Mouse (Mus musculus) hindbrain, embryonic 14.5 days (tissue): ENCODE data around the gene Pmp22. TPM values are rescaled to one million over a fixed set of nuclear protein-coding genes. Genes with fewer than 3 reads are reported as not detected.

Experiments
- ATAC-seq: fragments of 200-750 bp; cut with Nextera tagmentation; 2 replicates; pipeline ENCODE4 v1.8.0; 2017; ENCODE audit warnings: moderate number of reproducible peaks, mild to moderate bottlenecking, moderate TSS enrichment, moderate library complexity; ENCODE audit not compliant: low FRiP score
- DNase-seq: peaks from one replicate; pipeline ENCODE4 v3.0.0-alpha.2; 2015; ENCODE audit warnings: low spot score
- H3K27ac ChIP-seq: fragments of 300-500 bp; sonication (generic); 2 replicates; pipeline ENCODE4 v1.5.1; 2014; ENCODE audit warnings: mild to moderate bottlenecking, moderate library complexity
- H3K27me3 ChIP-seq: fragments of 300-500 bp; sonication (generic); 2 replicates; pipeline ENCODE4 v1.6.1; 2014; ENCODE audit warnings: mild to moderate bottlenecking, low read length, mixed read lengths; ENCODE audit not compliant: control insufficient read depth, insufficient read depth
- H3K36me3 ChIP-seq: fragments of 300-500 bp; sonication (generic); replicated peaks from 2 replicates; pipeline ENCODE4 v1.6.1; 2014; ENCODE audit not compliant: control insufficient read depth, insufficient read depth
- H3K4me1 ChIP-seq: fragments of 300-500 bp; sonication (generic); replicated peaks from 2 replicates; pipeline ENCODE4 v1.6.1; 2014; ENCODE audit warnings: antibody characterized with exemption, low read length, mixed read lengths; ENCODE audit not compliant: control insufficient read depth, insufficient read depth
- H3K4me2 ChIP-seq: fragments of 300-500 bp; sonication (generic); replicated peaks from 2 replicates; pipeline ENCODE4 v1.6.1; 2014; ENCODE audit warnings: mild to moderate bottlenecking, moderate library complexity
- H3K4me3 ChIP-seq: fragments of 300-500 bp; sonication (generic); replicated peaks from 2 replicates; pipeline ENCODE4 v1.5.1; 2014; ENCODE audit warnings: mild to moderate bottlenecking, low read length
- H3K9ac ChIP-seq: fragments of 300-500 bp; sonication (generic); 2 replicates; pipeline ENCODE4 v1.6.1; 2014
- H3K9me3 ChIP-seq: fragments of 300-500 bp; sonication (generic); 2 replicates; pipeline ENCODE4 v1.6.1; 2016; ENCODE audit warnings: low read length; ENCODE audit not compliant: control insufficient read depth
- WGBS: fragments of 180-500 bp; shearing (Covaris S2); extraction: QIAGEN DNeasy Blood & Tissue Kit; methylation state at CpG from one replicate; pipeline ENCODE4 v1.1.7; 2014; 5-methylcytosine and 5-hydroxymethylcytosine counted together
- polyA plus RNA-seq: library from polyadenylated mRNA; unstranded; fragments of >200 nt; fragmentation: Nextera tagmentation; extraction: Ambion mirVana; gene quantifications from 2 replicates; pipeline ENCODE4 v1.2.1, GENCODE M21; 2014

Pmp22 gene
- polyA plus RNA-seq, 1 experiment from 2014 or later: 39.7 TPM

- WGBS: 81% methylated on average over 6 of the region's 6 CpGs
- no peak overlapping the region for H3K9ac ChIP-seq
Measured at GRCm38 (mm10) chr11:63163986-63164682, 35.4 kb downstream of the Pmp22 start.

GRCm38 (mm10) chr11:63164756-63165484 is 36.1 kb downstream of the Pmp22 start:
- H3K27me3 ChIP-seq: no peaks in the 10 kb centered on the region
- H3K9ac ChIP-seq: no peak overlapping the region
- no peak overlapping the region for H3K27ac ChIP-seq
- H3K9me3 ChIP-seq: no peaks in the 10 kb centered on the region
- no peaks in the 10 kb centered on the region for H3K36me3 ChIP-seq
- 45% methylated on average over 7 of the region's 7 CpGs for WGBS
- DNase-seq (peak; percentile 43), ATAC-seq (no peak)
- no peak overlapping the region for H3K4me3 ChIP-seq
- H3K4me1 ChIP-seq: no peaks in the 10 kb centered on the region
- no peak overlapping the region for H3K4me2 ChIP-seq

More at GRCm38 (mm10) chr11:63163986-63164682, 35.4 kb downstream of the Pmp22 start:
- Histone ChIP-seq H3K4me2 (no peak overlapping the region), H3K4me3 (no peak overlapping the region), H3K4me1 (no peaks in the 10 kb centered on the region), H3K27ac (no peak overlapping the region), H3K36me3 (no peaks in the 10 kb centered on the region), H3K9me3 (no peaks in the 10 kb centered on the region), H3K27me3 (no peaks in the 10 kb centered on the region)
- DNase-seq (no peak), ATAC-seq (no peak)

GRCm38 (mm10) chr11:63167826-63168225 is 39.0 kb downstream of the Pmp22 start:
- 92% methylated on average over 4 of the region's 4 CpGs for WGBS
- Histone ChIP-seq H3K4me1 (no peaks in the 10 kb centered on the region), H3K27ac (no peak overlapping the region), H3K36me3 (no peaks in the 10 kb centered on the region), H3K4me3 (no peak overlapping the region), H3K9ac (no peak overlapping the region), H3K4me2 (no peak overlapping the region), H3K27me3 (no peaks in the 10 kb centered on the region), H3K9me3 (no peaks in the 10 kb centered on the region)
- DNase-seq: no peak
- ATAC-seq: no peak

GRCm38 (mm10) chr11:63168551-63169258 is 39.9 kb downstream of the Pmp22 start:
- Histone ChIP-seq H3K27ac (no peak overlapping the region), H3K4me3 (no peak overlapping the region), H3K36me3 (no peaks in the 10 kb centered on the region), H3K9ac (no peak overlapping the region), H3K4me1 (no peaks in the 10 kb centered on the region), H3K27me3 (no peaks in the 10 kb centered on the region), H3K9me3 (no peaks in the 10 kb centered on the region), H3K4me2 (no peak overlapping the region)
- ATAC-seq: no peak
- DNase-seq: no peak
- 61% methylated on average over 9 of the region's 9 CpGs for WGBS

- no peaks in the 10 kb centered on the region for H3K27me3 ChIP-seq
- H3K9me3 ChIP-seq: no peaks in the 10 kb centered on the region
- H3K4me3 ChIP-seq: no peak overlapping the region
- no peaks in the 10 kb centered on the region for H3K36me3 ChIP-seq
- H3K27ac ChIP-seq: no peak overlapping the region
- 20% methylated on average over 1 of the region's 1 CpGs for WGBS
- no peak overlapping the region for H3K4me2 ChIP-seq
- no peak overlapping the region for H3K9ac ChIP-seq
- ATAC-seq (no peak), DNase-seq (peak; percentile 48)
- no peaks in the 10 kb centered on the region for H3K4me1 ChIP-seq
Measured at GRCm38 (mm10) chr11:63171977-63172376, 43.2 kb downstream of the Pmp22 start.

- H3K27me3 ChIP-seq: no peaks in the 10 kb centered on the region
- H3K9me3 ChIP-seq: no peaks in the 10 kb centered on the region
- DNase-seq: no peak
- no peak overlapping the region for H3K4me3 ChIP-seq
- H3K9ac ChIP-seq: no peak overlapping the region
- H3K27ac ChIP-seq: no peak overlapping the region
- 87% methylated on average over 5 of the region's 5 CpGs for WGBS
- no peaks in the 10 kb centered on the region for H3K4me1 ChIP-seq
- H3K36me3 ChIP-seq: no peaks in the 10 kb centered on the region
- H3K4me2 ChIP-seq: no peak overlapping the region
- no peak for ATAC-seq
Measured at GRCm38 (mm10) chr11:63173604-63174003, 44.8 kb downstream of the Pmp22 start.

GRCm38 (mm10) chr11:63175302-63175701 is 46.5 kb downstream of the Pmp22 start:
- ATAC-seq (no peak), DNase-seq (no peak)
- Histone ChIP-seq H3K9ac (no peak overlapping the region), H3K4me2 (no peak overlapping the region), H3K9me3 (no peaks in the 10 kb centered on the region), H3K4me3 (no peak overlapping the region), H3K4me1 (no peaks in the 10 kb centered on the region), H3K27me3 (no peaks in the 10 kb centered on the region), H3K36me3 (no peaks in the 10 kb centered on the region), H3K27ac (no peak overlapping the region)
- WGBS: 52% methylated on average over 3 of the region's 3 CpGs

- Histone ChIP-seq H3K36me3 (no peaks in the 10 kb centered on the region), H3K27me3 (no peaks in the 10 kb centered on the region), H3K9me3 (no peaks in the 10 kb centered on the region), H3K27ac (no peak overlapping the region), H3K4me3 (no peak overlapping the region), H3K9ac (no peak overlapping the region), H3K4me1 (peaks cover 4% of the 10 kb centered on the region; the same call in 1 of the 2 replicates), H3K4me2 (no peak overlapping the region)
- DNase-seq (no peak), ATAC-seq (no peak)
- WGBS: 49% methylated on average over 7 of the region's 7 CpGs
Measured at GRCm38 (mm10) chr11:63176416-63176815, 47.6 kb downstream of the Pmp22 start.
